In genomic region chr1:189789545-189789944, GRCm38 (mm10) we compare ENCODE assay signal across 18 mouse cellular contexts.
DNase-seq lines count a peak whose midpoint lies in the region; ATAC-seq lines count a peak whose summit lies in the region.
"Had no signal": no experiment of that assay in that cellular context is flagged by ENCODE, and none has a peak within 500 bp of the region (broad histone marks: within the 10 kb centered on the region; RNA-seq: fewer than 3 reads in every experiment).

No protein-coding gene starts in this region.

- H3K9me3 ChIP-seq in kidney, embryonic 16.5 days (ENCODE audit: low read length): no peaks in the 10 kb centered on the region
- H3K9me3 ChIP-seq in midbrain, embryonic 12.5 days: no peaks in the 10 kb centered on the region
- H3K9me3 ChIP-seq in midbrain, embryonic 13.5 days: no peaks in the 10 kb centered on the region
- no peaks in the 10 kb centered on the region for H3K9me3 ChIP-seq in intestine, embryonic 15.5 days
- H3K9me3 ChIP-seq: forebrain, embryonic 12.5 days; heart, embryonic 15.5 days; liver, embryonic 15.5 days; neural tube, embryonic 15.5 days had no signal

- no peak for DNase-seq in kidney, postnatal 36 days
- DNase-seq in yolk sac, embryonic 10.5 days (ENCODE audit: low spot score): peak; percentile 49
- no peak for DNase-seq in gastrocnemius, postnatal 25 days
- DNase-seq in cerebellum, postnatal 25 days: no peak
- DNase-seq: cerebellum, adult 2 months; gastrocnemius, postnatal 14 days; midbrain, embryonic 14.5 days; right cerebral cortex, postnatal 25 days; thymus, postnatal 14 days had no signal

- no peak overlapping the region for H3K9ac ChIP-seq in kidney, embryonic 16.5 days (replicated peaks; ENCODE audit: low read length)
- H3K9ac ChIP-seq in midbrain, embryonic 12.5 days (replicated peaks): no peak overlapping the region
- no peak overlapping the region for H3K9ac ChIP-seq in midbrain, embryonic 13.5 days (replicated peaks)
- no peak overlapping the region for H3K9ac ChIP-seq in intestine, embryonic 15.5 days
- H3K9ac ChIP-seq: forebrain, embryonic 12.5 days; heart, embryonic 15.5 days; liver, embryonic 15.5 days; neural tube, embryonic 15.5 days had no signal

- 50% methylated on average over 6 of the region's 6 CpGs for WGBS in kidney, embryonic 16.5 days
- 26% methylated on average over 6 of the region's 6 CpGs for WGBS in midbrain, embryonic 12.5 days
- WGBS in midbrain, embryonic 13.5 days: 26% methylated on average over 6 of the region's 6 CpGs
- WGBS in intestine, embryonic 15.5 days: 58% methylated on average over 6 of the region's 6 CpGs

- no peaks in the 10 kb centered on the region for H3K27me3 ChIP-seq in kidney, embryonic 16.5 days (ENCODE audit: insufficient read depth, low read length)
- H3K27me3 ChIP-seq in midbrain, embryonic 12.5 days: peaks cover 75% of the 10 kb centered on the region
- peaks cover 46% of the 10 kb centered on the region for H3K27me3 ChIP-seq in midbrain, embryonic 13.5 days
- H3K27me3 ChIP-seq in intestine, embryonic 15.5 days (replicated peaks): no peaks in the 10 kb centered on the region
- H3K27me3 ChIP-seq: heart, embryonic 15.5 days; liver, embryonic 15.5 days; neural tube, embryonic 15.5 days had no signal

- peak overlapping the region; percentile 96 for H3K27ac ChIP-seq in kidney, embryonic 16.5 days (ENCODE audit: low read length)
- H3K27ac ChIP-seq in midbrain, embryonic 12.5 days (replicated peaks): no peak overlapping the region
- no peak overlapping the region for H3K27ac ChIP-seq in midbrain, embryonic 13.5 days
- H3K27ac ChIP-seq in intestine, embryonic 15.5 days: no peak overlapping the region
- H3K27ac ChIP-seq: forebrain, embryonic 12.5 days; heart, embryonic 15.5 days; liver, embryonic 15.5 days; macrophage; neural tube, embryonic 15.5 days had no signal

- no peak overlapping the region for H3K4me3 ChIP-seq in kidney, embryonic 16.5 days (ENCODE audit: low read length)
- no peak overlapping the region for H3K4me3 ChIP-seq in midbrain, embryonic 12.5 days
- no peak overlapping the region for H3K4me3 ChIP-seq in midbrain, embryonic 13.5 days (replicated peaks)
- H3K4me3 ChIP-seq in intestine, embryonic 15.5 days (replicated peaks): no peak overlapping the region
- H3K4me3 ChIP-seq: forebrain, embryonic 12.5 days; heart, embryonic 15.5 days; liver, embryonic 15.5 days; neural tube, embryonic 15.5 days had no signal

- peaks cover 94% of the 10 kb centered on the region for H3K4me1 ChIP-seq in kidney, embryonic 16.5 days (ENCODE audit: insufficient read depth, low read length)
- H3K4me1 ChIP-seq in midbrain, embryonic 12.5 days: peaks cover 31% of the 10 kb centered on the region
- H3K4me1 ChIP-seq in midbrain, embryonic 13.5 days (replicated peaks): peaks cover 40% of the 10 kb centered on the region
- peaks cover 24% of the 10 kb centered on the region; the same call in 1 of the 2 replicates for H3K4me1 ChIP-seq in intestine, embryonic 15.5 days (replicated peaks)

- 0 out of 2 replicates have a peak, but pooled peaks cover 6% of the 10 kb centered on the region for H3K36me3 ChIP-seq in kidney, embryonic 16.5 days (ENCODE audit: insufficient read depth, low read length)
- H3K36me3 ChIP-seq in midbrain, embryonic 12.5 days: no peaks in the 10 kb centered on the region
- no peaks in the 10 kb centered on the region for H3K36me3 ChIP-seq in midbrain, embryonic 13.5 days
- no peaks in the 10 kb centered on the region for H3K36me3 ChIP-seq in intestine, embryonic 15.5 days
- H3K36me3 ChIP-seq: forebrain, embryonic 12.5 days; heart, embryonic 15.5 days; liver, embryonic 15.5 days; neural tube, embryonic 15.5 days had no signal

- ATAC-seq in kidney, embryonic 16.5 days (ENCODE audit: low FRiP score, low TSS enrichment): no peak
- ATAC-seq in midbrain, embryonic 12.5 days (ENCODE audit: low FRiP score, low read depth): peak; percentile 24; the same call in 1 of the 2 replicates
- ATAC-seq in midbrain, embryonic 13.5 days: no peak
- peak; percentile 76 for ATAC-seq in intestine, embryonic 15.5 days

- H3K4me2 ChIP-seq in kidney, embryonic 16.5 days (replicated peaks; ENCODE audit: low read depth, low read length): no peak overlapping the region
- H3K4me2 ChIP-seq in midbrain, embryonic 12.5 days (replicated peaks): no peak overlapping the region
- H3K4me2 ChIP-seq in midbrain, embryonic 13.5 days (replicated peaks): no peak overlapping the region
- H3K4me2 ChIP-seq in intestine, embryonic 15.5 days (replicated peaks): no peak overlapping the region
- H3K4me2 ChIP-seq: forebrain, embryonic 12.5 days; heart, embryonic 15.5 days; liver, embryonic 15.5 days; neural tube, embryonic 15.5 days had no signal

Comparison
In these comparisons a context has a peak if more than half of its experiments do, and no peak if none do; other contexts are left out.
1. ATAC-seq: peak in midbrain, embryonic 12.5 days (single experiment) and intestine, embryonic 15.5 days (single experiment); none in kidney, embryonic 16.5 days (single experiment) and midbrain, embryonic 13.5 days (single experiment).